Mouse (Mus musculus) lung, postnatal 0 days (tissue): Measurements from ENCODE around the gene Gpc5.

Experiments used
- CTCF ChIP-seq: IDR thresholded peaks from 2 replicates; pipeline ENCODE4 v1.5.1; 2016; ENCODE audit warnings: antibody characterized with exemption, mild to moderate bottlenecking
- EP300 ChIP-seq: IDR thresholded peaks from 2 replicates; pipeline ENCODE4 v1.6.1; 2016; ENCODE audit warnings: antibody characterized with exemption, mild to moderate bottlenecking, control low read depth

DNA sequence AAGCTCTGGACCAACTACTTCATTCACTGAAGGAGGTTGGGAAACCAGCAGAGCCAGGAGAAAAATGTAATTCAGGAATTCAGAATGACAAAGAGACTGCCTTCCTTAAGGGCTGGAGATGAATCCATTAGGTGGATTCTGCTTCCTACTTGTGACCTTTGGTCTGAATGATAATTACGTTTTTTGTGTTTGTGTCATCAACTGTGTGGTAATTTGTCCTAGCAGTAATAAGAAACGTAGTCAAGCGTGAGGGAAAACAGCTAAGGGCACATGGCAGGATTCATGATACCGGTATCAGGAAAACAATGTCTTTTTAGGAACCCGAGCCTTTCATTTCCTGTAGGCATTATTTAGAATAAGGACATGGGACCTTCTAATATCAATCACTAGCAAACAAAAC is 1045.3 kb downstream of the Gpc5 start:
- TF ChIP-seq CTCF (no peak), EP300 (no peak)
